Mouse (Mus musculus) olfactory bulb, adult 2 months (tissue): ENCODE results near the gene Ang. TPM values are rescaled to one million over a fixed set of nuclear protein-coding genes. Genes with fewer than 3 reads are reported as not detected.

ENCODE experiments used
- H3K27ac ChIP-seq: fragments of 200-500 bp; 2 replicates; pipeline ENCODE4 v1.5.1; 2012; ENCODE audit warnings: low read depth, low read length; ENCODE audit not compliant: insufficient read depth
- H3K4me1 ChIP-seq: fragments of 200-500 bp; 2 replicates; pipeline ENCODE4 v1.6.1; 2012; ENCODE audit warnings: low read length; ENCODE audit not compliant: control insufficient read depth, insufficient read depth
- H3K4me3 ChIP-seq: fragments of 200-500 bp; 2 replicates; pipeline ENCODE4 v1.5.1; 2012; ENCODE audit warnings: mild to moderate bottlenecking, low read depth, low read length, moderate library complexity; ENCODE audit not compliant: insufficient read depth
- CTCF ChIP-seq: fragments of 200-500 bp; IDR thresholded peaks from 2 replicates; pipeline ENCODE4 v1.5.1; 2012; ENCODE audit warnings: low read depth, mild to moderate bottlenecking, low read length, moderate library complexity; ENCODE audit not compliant: insufficient read depth
- POLR2A ChIP-seq: fragments of 200-500 bp; IDR thresholded peaks from 2 replicates; pipeline ENCODE4 v1.6.1; 2012; ENCODE audit warnings: mild to moderate bottlenecking, low read depth, low read length, moderate library complexity; ENCODE audit not compliant: insufficient read depth
- WGBS: fragments of 180-500 bp; shearing (Covaris S2); methylation state at CpG from one replicate; pipeline ENCODE4 v1.1.7; 2018; 5-methylcytosine and 5-hydroxymethylcytosine counted together
- polyA plus RNA-seq: library from polyadenylated mRNA; stranded (reverse); fragments of >200 nt; gene quantifications from 2 replicates; pipeline ENCODE4 v1.2.4, GENCODE M21; 2012; ENCODE audit warnings: low replicate concordance; ENCODE audit not compliant: missing spikeins, insufficient read depth, insufficient read length

Ang gene
- polyA plus RNA-seq, 1 experiment = not detected

DNA sequence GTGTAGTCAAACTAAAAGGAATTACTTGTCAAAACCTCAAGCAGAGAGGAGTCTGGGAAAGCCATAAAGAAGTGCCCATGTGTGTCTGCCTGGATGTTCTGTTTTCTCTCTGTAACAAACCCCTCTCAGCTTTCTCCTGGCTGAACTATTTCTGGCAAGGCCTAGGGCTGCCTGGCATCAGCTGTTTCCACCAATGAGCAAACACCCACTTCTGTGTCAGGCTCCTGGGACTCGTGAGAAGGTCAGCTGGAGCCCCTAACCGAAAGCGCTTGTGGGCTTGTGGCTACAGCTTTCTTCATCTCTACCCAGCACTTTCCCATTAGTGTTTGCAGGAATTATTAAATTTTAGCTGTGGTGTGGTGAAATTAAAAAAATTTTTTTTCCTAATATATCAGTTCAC, 21.0 kb downstream of the Ang start:
- 51% methylated on average over 3 of the region's 3 CpGs for WGBS

DNA sequence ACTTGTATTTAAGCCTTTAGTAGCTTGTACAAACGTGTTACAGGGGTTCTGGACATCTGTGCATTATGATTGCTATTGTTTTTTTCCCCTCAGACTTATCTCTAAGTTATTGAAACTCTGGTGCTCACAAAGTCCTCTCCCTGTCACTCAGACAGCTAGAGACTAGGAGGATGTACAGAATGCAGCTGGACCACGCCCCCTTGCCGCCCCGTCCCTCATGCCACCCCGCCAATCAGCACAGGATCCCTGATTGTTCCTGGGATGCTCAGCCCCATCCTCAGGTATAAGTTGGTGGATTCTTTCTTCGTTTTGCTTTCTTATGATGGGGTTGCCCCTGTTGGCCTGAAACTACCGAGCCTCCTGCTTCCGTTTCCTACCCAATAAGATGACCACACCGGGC, 22.5 kb downstream of the Ang start:
- Histone ChIP-seq H3K4me1 (no peaks in the 10 kb centered on the region; the same call in 1 of the 2 replicates), H3K27ac (no peak overlapping the region), H3K4me3 (no peak overlapping the region)
- TF ChIP-seq CTCF = no peak
- TF ChIP-seq POLR2A = no peak
- WGBS = 58% methylated on average over 9 of the region's 9 CpGs

More for the DNA sequence above, 21.0 kb downstream of the Ang start:
- no peak overlapping the region for H3K4me3 ChIP-seq
- H3K4me1 ChIP-seq = no peaks in the 10 kb centered on the region; the same call in 1 of the 2 replicates
- H3K27ac ChIP-seq = no peak overlapping the region
- no peak for TF ChIP-seq CTCF
- no peak for TF ChIP-seq POLR2A

DNA sequence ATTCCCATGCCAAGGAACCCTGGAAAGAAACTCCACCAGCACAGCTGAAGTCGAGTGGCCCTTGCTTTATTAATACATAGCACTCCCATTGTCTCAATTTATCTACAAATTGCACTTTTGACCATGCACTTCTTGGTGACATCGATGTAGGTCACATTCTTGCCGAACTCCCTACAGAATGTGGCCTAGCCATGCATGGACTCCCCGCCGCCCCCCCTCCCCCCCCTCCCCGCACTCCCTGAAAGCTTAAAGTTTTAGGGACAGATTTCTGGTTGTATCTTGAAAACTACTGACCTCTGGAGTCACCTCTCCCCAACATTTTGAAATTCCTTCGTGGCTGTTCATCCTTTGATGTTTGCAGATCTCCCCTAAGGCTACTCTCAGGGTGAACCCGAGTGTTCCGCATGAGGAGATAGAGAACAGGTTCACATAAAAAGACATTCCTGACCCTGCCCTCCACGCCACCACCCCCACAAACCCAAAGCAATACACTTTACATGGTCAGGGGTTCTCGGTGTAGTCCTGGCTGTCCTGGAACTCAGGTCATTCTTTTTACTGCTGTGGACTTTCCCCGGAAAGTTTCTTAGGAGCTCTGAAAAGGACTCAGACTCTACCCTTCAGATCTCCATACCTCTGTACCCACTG, 23.1 kb downstream of the Ang start, which contains the start of gene Eddm3b:
Gene Eddm3b, plus strand, starts transcription at position 511 of the 645 bp plus-strand sequence.
- WGBS = 61% methylated on average over 12 of the region's 12 CpGs
- no peaks in the 10 kb centered on the region; the same call in 1 of the 2 replicates for H3K4me1 ChIP-seq
- H3K4me3 ChIP-seq = no peak within 1 kb of the TSS
- TF ChIP-seq POLR2A (no peak), CTCF (no peak)
- no peak within 1 kb of the TSS for H3K27ac ChIP-seq

DNA sequence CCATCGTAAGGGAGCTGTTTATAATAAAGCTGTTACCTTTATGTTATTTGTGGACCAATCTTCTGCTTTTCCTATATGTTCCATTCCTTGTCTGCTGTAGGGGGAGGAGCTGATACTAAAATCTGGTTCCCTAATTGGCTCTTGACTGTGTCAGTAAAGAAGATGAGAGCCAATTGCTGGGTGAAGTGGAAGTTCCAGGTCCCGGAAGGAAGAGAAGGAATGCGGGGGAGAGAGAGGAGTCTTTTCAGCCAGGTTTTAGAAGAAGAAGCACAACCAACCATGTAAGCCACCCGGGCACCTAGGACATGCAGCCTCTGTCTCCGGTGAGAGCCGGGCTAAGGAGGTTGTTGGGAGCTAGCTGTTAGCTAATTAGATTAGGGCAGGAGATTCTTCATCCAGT, 34.7 kb downstream of the Ang start:
- Histone ChIP-seq H3K4me1 (no peaks in the 10 kb centered on the region), H3K27ac (no peak overlapping the region), H3K4me3 (no peak overlapping the region)
- no peak for TF ChIP-seq POLR2A
- TF ChIP-seq CTCF = no peak
- 84% methylated on average over 6 of the region's 6 CpGs for WGBS

DNA sequence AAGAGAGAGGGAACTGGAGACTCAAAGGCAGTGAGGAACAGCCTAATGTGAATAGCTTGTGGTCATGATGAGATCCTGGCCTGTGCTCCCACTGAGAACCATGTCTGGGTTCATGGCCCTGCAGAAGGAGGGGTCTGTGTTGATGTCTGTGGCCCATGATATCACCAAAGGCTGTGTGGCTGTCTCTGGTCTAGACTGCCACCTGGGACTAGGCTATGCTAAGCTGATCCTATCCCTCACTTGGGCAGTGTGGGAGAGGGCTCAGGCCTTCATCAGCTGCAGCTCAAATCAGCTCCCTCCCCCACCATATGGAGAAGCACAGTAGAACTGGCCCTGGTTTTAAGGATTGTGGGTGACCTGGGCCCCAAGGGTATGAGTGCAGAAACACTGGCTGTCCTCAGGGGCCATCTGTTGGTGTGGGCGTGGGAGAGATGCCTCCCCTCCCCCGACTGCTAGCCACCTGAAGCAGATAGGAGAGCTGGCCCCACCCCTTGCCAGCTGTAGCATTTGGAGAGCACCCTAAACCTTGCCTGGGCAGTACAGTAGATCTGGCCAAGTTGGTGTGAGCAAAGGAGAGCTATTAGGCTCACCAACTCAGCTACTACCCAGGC, 36.8 kb downstream of the Ang start:
- Histone ChIP-seq H3K4me3 (no peak overlapping the region), H3K27ac (no peak overlapping the region), H3K4me1 (no peaks in the 10 kb centered on the region)
- no peak for TF ChIP-seq POLR2A
- TF ChIP-seq CTCF = no peak
- 91% methylated on average over 2 of the region's 2 CpGs for WGBS

DNA sequence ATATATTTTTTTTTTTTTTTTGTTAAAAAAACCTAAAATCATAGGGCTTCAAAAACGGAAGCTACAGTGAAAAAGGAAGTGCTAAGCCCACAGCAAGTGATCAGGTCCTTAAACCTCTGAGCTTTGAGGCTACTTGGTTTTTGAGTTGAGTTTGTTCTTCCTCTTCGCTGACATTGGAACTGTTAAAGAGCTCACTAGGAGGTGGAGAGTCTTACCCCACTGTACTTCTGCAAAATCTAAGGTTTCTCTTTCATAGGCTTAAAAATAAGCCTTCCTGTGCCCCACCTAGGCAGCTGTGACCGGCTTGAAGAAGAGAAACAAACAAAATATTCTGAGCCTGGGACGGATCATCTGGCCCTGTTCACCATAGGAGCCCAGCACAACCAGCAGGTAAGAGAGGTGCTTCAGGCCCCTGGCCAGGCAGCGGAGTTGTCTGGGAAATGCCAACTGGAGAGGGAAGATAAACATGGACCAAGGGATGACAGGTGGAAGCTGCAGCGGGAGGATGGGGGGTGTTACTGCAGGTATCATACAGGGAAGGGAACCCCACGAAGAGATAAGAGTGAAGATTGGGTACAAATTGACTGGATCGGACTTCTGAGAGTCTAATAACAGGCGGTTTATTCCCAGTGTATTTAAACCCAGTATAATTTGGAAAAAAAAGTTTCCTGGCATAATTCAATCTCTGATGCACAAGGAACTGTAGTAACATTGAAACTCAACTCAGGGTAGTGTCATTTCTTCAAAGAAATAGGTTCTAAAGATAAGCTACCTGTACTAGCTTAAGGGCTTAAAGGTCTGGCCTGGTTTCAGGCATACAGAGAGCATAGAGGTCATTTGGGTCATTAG, 38.0 kb downstream of the Ang start:
- no peak overlapping the region for H3K4me3 ChIP-seq
- 85% methylated on average over 9 of the region's 9 CpGs for WGBS
- no peak overlapping the region for H3K27ac ChIP-seq
- no peak for TF ChIP-seq CTCF
- no peaks in the 10 kb centered on the region for H3K4me1 ChIP-seq

DNA sequence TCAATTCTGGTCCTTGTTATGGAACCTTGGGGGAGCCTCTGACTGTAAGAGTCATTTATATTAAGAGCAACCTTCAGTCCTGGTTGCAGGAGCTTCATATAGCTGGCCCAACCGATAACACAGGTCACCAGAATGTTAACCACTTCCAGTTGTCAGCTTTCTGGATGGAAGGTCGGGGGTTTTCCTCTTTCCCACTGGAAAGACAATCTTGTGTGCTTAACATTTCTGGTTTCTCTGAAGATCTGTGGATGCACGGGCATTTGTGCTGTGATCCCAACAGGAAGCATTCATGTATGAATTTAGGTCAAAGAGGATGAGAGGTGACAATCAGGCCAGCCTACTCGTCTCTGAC, 38.6 kb downstream of the Ang start:
- Histone ChIP-seq H3K4me1 (no peaks in the 10 kb centered on the region), H3K4me3 (no peak overlapping the region), H3K27ac (no peak overlapping the region)
- WGBS = 86% methylated on average over 4 of the region's 4 CpGs
- TF ChIP-seq POLR2A (no peak), CTCF (no peak)

DNA sequence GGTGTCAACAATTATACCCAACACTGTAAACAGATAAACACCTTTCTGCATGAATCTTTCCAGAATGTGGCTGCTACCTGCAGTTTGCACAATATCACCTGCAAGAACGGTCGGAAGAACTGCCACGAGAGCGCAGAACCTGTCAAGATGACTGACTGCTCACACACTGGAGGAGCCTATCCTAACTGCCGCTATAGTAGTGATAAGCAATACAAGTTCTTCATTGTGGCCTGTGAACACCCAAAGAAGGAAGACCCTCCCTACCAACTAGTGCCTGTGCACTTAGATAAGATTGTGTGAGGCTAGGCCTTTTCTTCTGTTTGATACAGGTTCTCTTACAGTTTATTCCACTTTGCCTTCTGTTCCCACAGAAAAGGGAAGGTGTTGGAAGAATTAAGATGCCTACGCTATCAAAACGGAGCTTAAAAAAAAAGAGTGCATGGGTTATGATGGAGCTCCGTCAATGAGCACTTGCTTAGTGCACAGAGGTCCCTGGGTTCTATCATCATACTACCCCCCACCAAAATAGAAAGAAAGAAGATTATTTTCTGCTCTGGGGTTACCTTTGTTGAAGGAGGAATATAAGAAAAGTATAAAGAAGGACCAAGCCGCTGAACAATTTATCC, 39.5 kb downstream of the Ang start:
- WGBS = 92% methylated on average over 9 of the region's 9 CpGs
- no peak overlapping the region for H3K27ac ChIP-seq
- no peaks in the 10 kb centered on the region for H3K4me1 ChIP-seq
- H3K4me3 ChIP-seq = no peak overlapping the region
- TF ChIP-seq CTCF = no peak
